Comparison of ENCODE assay signal across 9 mouse cellular contexts in the genomic region with DNA sequence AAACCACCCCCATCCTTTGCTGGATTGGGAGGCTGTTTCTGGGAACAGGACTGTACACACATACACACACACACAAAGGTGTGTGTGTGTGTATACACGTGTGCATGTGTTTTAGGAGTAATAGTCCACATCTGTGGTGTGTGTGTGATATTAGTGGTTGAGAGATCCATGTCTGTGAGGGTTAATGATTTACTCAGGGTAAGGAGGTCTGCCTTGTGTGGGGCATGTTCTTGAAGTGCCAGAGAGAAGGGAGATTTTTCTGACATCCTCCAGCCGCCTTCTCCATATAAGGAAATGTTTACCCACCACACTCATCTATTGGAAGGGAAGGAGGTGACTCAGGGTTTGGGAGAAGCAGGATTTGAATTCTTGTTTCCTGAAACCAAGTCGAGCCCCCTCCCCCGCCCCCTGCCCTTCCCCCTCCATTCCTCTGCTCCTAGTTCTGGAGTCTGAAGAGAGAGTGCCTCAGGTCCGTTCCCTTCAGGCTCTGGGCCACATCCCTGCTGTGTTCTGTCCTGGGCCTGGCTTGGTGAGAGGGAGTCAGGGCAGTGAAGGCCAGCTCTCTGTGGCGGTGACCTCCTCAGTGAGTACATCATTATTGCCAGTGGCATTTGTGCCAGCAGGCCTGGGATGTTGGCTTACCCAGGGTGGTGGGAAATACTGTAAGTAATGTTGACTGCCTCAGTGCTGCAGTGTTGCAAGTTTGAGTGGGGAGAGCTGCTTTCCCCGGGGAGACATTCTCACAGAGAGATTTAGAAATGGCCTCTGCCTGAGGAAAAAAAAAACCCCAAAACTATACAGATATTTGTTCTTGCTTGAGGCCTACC. TPM values are rescaled to one million over a fixed set of nuclear protein-coding genes. Genes with fewer than 3 reads are reported as not detected.
DNase-seq lines count a peak whose midpoint lies in the region; ATAC-seq and TF ChIP-seq lines count a peak whose summit lies in the region.
"Had no signal": no experiment of that assay in that cellular context is flagged by ENCODE, and none has a peak within 500 bp of the region (broad histone marks: within the 10 kb centered on the region; RNA-seq: fewer than 3 reads in every experiment).

No protein-coding gene starts in this region.

- H3K79me2 ChIP-seq in liver, adult 2 months (ENCODE audit: control insufficient read depth, insufficient read depth, low read length) = peaks cover 15% of the 10 kb centered on the region
- H3K79me2 ChIP-seq in myocyte (ENCODE audit: control insufficient read depth, insufficient read depth) = peaks cover 49% of the 10 kb centered on the region

- H3K4me3 ChIP-seq in gastrocnemius, adult 2 months = no peak overlapping the region
- H3K4me3 ChIP-seq in liver, adult 2 months (ENCODE audit: insufficient read depth, low read depth, low read length) = no peak overlapping the region
- H3K4me3 ChIP-seq in liver, embryonic 11.5 days (ENCODE audit: low read depth, low read length) = no peak overlapping the region
- no peak overlapping the region for H3K4me3 ChIP-seq in brown adipose tissue, adult 24 weeks (ENCODE audit: insufficient read depth, low read depth, low read length)
- H3K4me3 ChIP-seq in myocyte = peak overlapping the region; percentile 3
- H3K4me3 ChIP-seq: limb, embryonic 15.5 days had no signal

- no peak for TF ChIP-seq POLR2A in liver, adult 2 months (IDR thresholded peaks at IDR 0.05; ENCODE audit: extremely low read depth, insufficient read depth, low read length)
- TF ChIP-seq POLR2A in myocyte (IDR thresholded peaks at IDR 0.05; ENCODE audit: insufficient read length, low read depth) = no peak

- peaks cover 3% of the 10 kb centered on the region; the same call in 1 of the 2 replicates for H3K36me3 ChIP-seq in liver, adult 2 months (ENCODE audit: control insufficient read depth, insufficient read depth, low read length)
- no peaks in the 10 kb centered on the region for H3K36me3 ChIP-seq in liver, embryonic 11.5 days (ENCODE audit: control insufficient read depth, insufficient read depth, low read length)
- no peaks in the 10 kb centered on the region for H3K36me3 ChIP-seq in myocyte (ENCODE audit: control insufficient read depth, insufficient read depth)

- H3K4me1 ChIP-seq in liver, adult 2 months (ENCODE audit: control insufficient read depth, insufficient read depth, low read length) = peaks cover 21% of the 10 kb centered on the region
- H3K4me1 ChIP-seq in liver, embryonic 11.5 days (replicated peaks; ENCODE audit: control insufficient read depth, insufficient read depth, low read length) = peaks cover 20% of the 10 kb centered on the region
- H3K4me1 ChIP-seq in brown adipose tissue, adult 24 weeks (ENCODE audit: control insufficient read depth, insufficient read depth, insufficient read length, low read length) = peaks cover 10% of the 10 kb centered on the region; the same call in 1 of the 2 replicates

- no peak for DNase-seq in gastrocnemius, adult 2 months
- DNase-seq in gastrocnemius, postnatal 10 days = no peak
- DNase-seq in liver, adult 2 months (ENCODE audit: extremely low read depth, low read depth, low spot score) = peak; percentile 71
- DNase-seq in liver, embryonic 11.5 days (ENCODE audit: low spot score) = no peak
- no peak for DNase-seq in thymus, postnatal 10 days (ENCODE audit: low spot score in 2 of 2)
- no peak for DNase-seq in thymus, postnatal 14 days

- H3K9me3 ChIP-seq in liver, embryonic 11.5 days (ENCODE audit: control insufficient read depth, low read length) = no peaks in the 10 kb centered on the region
- H3K9me3 ChIP-seq: limb, embryonic 15.5 days had no signal

- intact Hi-C loops in gastrocnemius, adult 2 months (cut with DNase I) = no loop called here

- no peak overlapping the region for H3ac ChIP-seq in myocyte (ENCODE audit: control insufficient read depth, insufficient read length)

- no peak for TF ChIP-seq CTCF in gastrocnemius, adult 2 months (IDR thresholded peaks at IDR 0.05)
- TF ChIP-seq CTCF in liver, adult 2 months (IDR thresholded peaks at IDR 0.05; ENCODE audit: low read depth, low read length) = no peak

- ATAC-seq in liver, embryonic 11.5 days (replicated peaks; ENCODE audit: low FRiP score) = no peak

- H3K27ac ChIP-seq in gastrocnemius, adult 2 months = peak overlapping the region; percentile 62
- peak overlapping the region; percentile 47 for H3K27ac ChIP-seq in liver, adult 2 months (replicated peaks; ENCODE audit: insufficient read depth, low read depth, low read length)
- no peak overlapping the region for H3K27ac ChIP-seq in liver, embryonic 11.5 days (ENCODE audit: low read depth, low read length)
- H3K27ac ChIP-seq in brown adipose tissue, adult 24 weeks (replicated peaks; ENCODE audit: low read depth, low read length) = peak overlapping the region; percentile 29; the same call in 1 of the 2 replicates
- H3K27ac ChIP-seq: limb, embryonic 15.5 days had no signal

- H3K9ac ChIP-seq in liver, adult 2 months (ENCODE audit: low read depth, low read length) = no peak overlapping the region
- H3K9ac ChIP-seq in liver, embryonic 11.5 days (ENCODE audit: low read depth, low read length) = no peak overlapping the region
- H3K9ac ChIP-seq: limb, embryonic 15.5 days had no signal

- no peak overlapping the region for H3K4me2 ChIP-seq in liver, embryonic 11.5 days
- H3K4me2 ChIP-seq in myocyte (ENCODE audit: low read depth) = peak overlapping the region; percentile 70
- H3K4me2 ChIP-seq: limb, embryonic 15.5 days had no signal

- no peaks in the 10 kb centered on the region for H3K27me3 ChIP-seq in liver, adult 2 months (ENCODE audit: control insufficient read depth, insufficient read depth, low read length)
- no peaks in the 10 kb centered on the region for H3K27me3 ChIP-seq in liver, embryonic 11.5 days (replicated peaks; ENCODE audit: control insufficient read depth, insufficient read depth, low read length)
- no peaks in the 10 kb centered on the region for H3K27me3 ChIP-seq in myocyte (ENCODE audit: control insufficient read depth, insufficient read depth, insufficient read length)
- H3K27me3 ChIP-seq: limb, embryonic 15.5 days had no signal

- WGBS in liver, adult 2 months = 38% methylated on average over 7 of the region's 7 CpGs
- WGBS in liver, embryonic 11.5 days = 36% methylated on average over 7 of the region's 7 CpGs

TF ChIP-seq in myocyte, 11 proteins besides CTCF, POLR2A, EP300 and RAD21:
- TF ChIP-seq SRF (IDR thresholded peaks at IDR 0.05; ENCODE audit: control insufficient read depth, insufficient read length, low read depth) = peak; percentile 89
- no peak for TF ChIP-seq MYOD1 (IDR thresholded peaks at IDR 0.05; ENCODE audit: control insufficient read depth in 1 of 3, insufficient read length in 2 of 3, low read depth in 2 of 3)

RNA-seq across cellular contexts. Expression of a gene that starts 54.6 kb away (rescaled TPM):
- 10 to 100 TPM; 17.7 to 18.0 TPM for total RNA-seq in gastrocnemius, adult 2 months (2021)
- total RNA-seq in gastrocnemius, postnatal 10 days (2021) = 10 to 100 TPM; 34.6 to 45.1 TPM
- total RNA-seq in liver, adult 2 months (2014; rRNA removed) = 23.0 and 25.9 TPM in 2 replicates
- polyA plus RNA-seq in liver, adult 2 months (2012; rRNA removed) = 7.5 and 11.4 TPM in 2 replicates
- 19.5 and 21.2 TPM in 2 replicates for polyA plus RNA-seq in liver, embryonic 11.5 days (2014; fragmentation: Nextera tagmentation; extraction: Ambion mirVana)
- 6.7 and 7.2 TPM in 2 replicates for polyA plus RNA-seq in brown adipose tissue, adult 24 weeks (2012; ENCODE audit: insufficient read depth, insufficient read length, missing spikeins)
- 4.8 TPM for polyA plus RNA-seq in myocyte (2012; fragmentation: generic; extraction: Trizol)
